Mouse (Mus musculus) heart, postnatal 0 days (tissue): Measurements from ENCODE around the gene Olfr358. TPM values are rescaled to one million over a fixed set of nuclear protein-coding genes. Genes with fewer than 3 reads are reported as not detected.

Experiments used
- ATAC-seq: fragments of 200-750 bp; cut with Nextera tagmentation; 2 replicates; pipeline ENCODE4 v1.8.0; 2017; ENCODE audit warnings: low read depth, moderate number of reproducible peaks, moderate library complexity; ENCODE audit not compliant: insufficient read depth
- DNase-seq: peaks from one replicate; pipeline ENCODE4 v3.0.0-alpha.2; 2016; ENCODE audit warnings: low spot score
- H3K27ac ChIP-seq: fragments of 300-500 bp; sonication (generic); 2 replicates; pipeline ENCODE4 v1.5.1; 2014; ENCODE audit warnings: low read depth, mild to moderate bottlenecking
- H3K27me3 ChIP-seq: fragments of 300-500 bp; sonication (generic); 2 replicates; pipeline ENCODE4 v1.6.1; 2014; ENCODE audit warnings: low read length, mixed read lengths; ENCODE audit not compliant: control insufficient read depth, insufficient read depth
- H3K36me3 ChIP-seq: fragments of 300-500 bp; sonication (generic); replicated peaks from 2 replicates; pipeline ENCODE4 v1.6.1; 2014; ENCODE audit warnings: low read length, mixed read lengths; ENCODE audit not compliant: control insufficient read depth, insufficient read depth
- H3K4me1 ChIP-seq: fragments of 300-500 bp; sonication (generic); 2 replicates; pipeline ENCODE4 v1.6.1; 2014; ENCODE audit warnings: antibody characterized with exemption; ENCODE audit not compliant: control insufficient read depth, insufficient read depth
- H3K4me2 ChIP-seq: fragments of 300-500 bp; sonication (generic); 2 replicates; pipeline ENCODE4 v1.6.1; 2014; ENCODE audit warnings: low read depth, mild to moderate bottlenecking, low read length, moderate library complexity
- H3K4me3 ChIP-seq: fragments of 300-500 bp; sonication (generic); 2 replicates; pipeline ENCODE4 v1.5.1; 2014; ENCODE audit warnings: low read depth, low read length
- H3K9ac ChIP-seq: fragments of 300-500 bp; sonication (generic); replicated peaks from 2 replicates; pipeline ENCODE4 v1.6.1; 2014; ENCODE audit warnings: low read depth, low read length, mixed read lengths
- H3K9me3 ChIP-seq: fragments of 300-500 bp; sonication (generic); replicated peaks from 2 replicates; pipeline ENCODE4 v1.6.1; 2016; ENCODE audit warnings: low read length; ENCODE audit not compliant: control insufficient read depth
- CTCF ChIP-seq: IDR thresholded peaks from 2 replicates; pipeline ENCODE4 v1.5.1; 2016; ENCODE audit warnings: antibody characterized with exemption, control low read depth, low read depth
- EP300 ChIP-seq: IDR thresholded peaks from 2 replicates; pipeline ENCODE4 v1.6.1; 2016; ENCODE audit warnings: antibody characterized with exemption, low read depth
- WGBS: fragments of 180-500 bp; shearing (Covaris S2); extraction: QIAGEN DNeasy Blood & Tissue Kit; methylation state at CpG from one replicate; pipeline ENCODE4 v1.1.7; 2014; 5-methylcytosine and 5-hydroxymethylcytosine counted together
- polyA plus RNA-seq: library from polyadenylated mRNA; unstranded; fragments of >200 nt; fragmentation: Nextera tagmentation; extraction: Ambion mirVana; gene quantifications from 2 replicates; pipeline ENCODE4 v1.2.1, GENCODE M21; 2015
- total RNA-seq: library from RNA; depleted of rRNA; stranded (reverse); fragments of >200 nt; gene quantifications from 2 replicates; pipeline ENCODE4 v1.2.3, GENCODE M21; 2014; ENCODE audit warnings: low replicate concordance; rRNA removed

Olfr358 gene
- not detected in 2 replicates for total RNA-seq
- polyA plus RNA-seq = not detected in 2 replicates

DNA sequence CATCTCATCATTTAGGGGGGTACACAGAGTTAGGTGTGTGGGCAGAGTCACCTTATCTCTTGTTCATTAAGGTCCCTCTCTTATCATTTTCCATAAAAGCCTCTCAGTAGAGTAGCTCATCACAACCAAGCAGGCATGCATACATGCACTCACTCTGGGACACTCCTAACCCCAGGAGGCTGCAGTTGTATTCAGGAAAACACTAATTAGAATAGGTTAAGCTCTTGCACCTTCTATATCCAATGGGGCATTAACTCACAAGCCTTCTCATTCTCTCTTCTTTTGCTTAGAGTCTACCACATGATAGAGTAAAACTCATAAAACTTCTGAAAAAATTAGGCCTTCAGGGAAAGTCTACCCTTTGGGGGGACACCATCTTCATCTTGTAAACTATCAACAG is at the start of gene Olfr358:
TSS of gene Olfr358 (minus strand) at position 101 of the 400 bp plus-strand sequence.
- ATAC-seq = no peak
- Histone ChIP-seq H3K9me3 (no peaks in the 10 kb centered on the region), H3K27ac (no peak within 1 kb of the TSS), H3K27me3 (no peaks in the 10 kb centered on the region), H3K4me3 (no peak within 1 kb of the TSS), H3K4me1 (no peaks in the 10 kb centered on the region), H3K4me2 (no peak within 1 kb of the TSS), H3K36me3 (no peaks in the 10 kb centered on the region), H3K9ac (no peak within 1 kb of the TSS)
- DNase-seq = no peak
- TF ChIP-seq CTCF = no peak
- TF ChIP-seq EP300 = no peak

DNA sequence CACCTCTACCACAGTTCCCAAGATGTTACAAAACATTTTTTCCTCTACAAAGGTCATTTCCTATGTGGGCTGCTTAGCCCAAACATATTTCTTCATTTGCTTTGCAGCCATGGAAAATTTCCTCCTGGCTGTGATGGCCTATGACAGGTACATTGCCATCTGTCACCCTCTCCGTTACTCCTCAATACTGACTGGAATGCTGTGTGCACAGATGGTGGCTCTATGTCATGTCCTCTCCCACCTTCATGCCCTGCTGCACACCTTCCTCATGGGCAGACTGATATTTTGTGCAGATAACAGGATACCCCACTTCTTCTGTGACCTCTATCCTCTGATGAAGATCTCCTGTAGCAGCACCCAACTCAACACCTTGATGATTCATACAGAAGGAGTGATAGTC is 12.1 kb downstream of the Olfr358 start:
- WGBS = 57% methylated on average over 1 of the region's 1 CpGs
- TF ChIP-seq EP300 (no peak), CTCF (no peak)
- Histone ChIP-seq H3K36me3 (no peaks in the 10 kb centered on the region), H3K27me3 (no peaks in the 10 kb centered on the region), H3K4me2 (no peak overlapping the region), H3K27ac (no peak overlapping the region), H3K4me3 (no peak overlapping the region), H3K9ac (no peak overlapping the region), H3K4me1 (no peaks in the 10 kb centered on the region), H3K9me3 (peaks cover 4% of the 10 kb centered on the region; the same call in 1 of the 2 replicates)
- ATAC-seq (no peak), DNase-seq (no peak)

GRCm38 (mm10) chr2:36993527-36993926 is 15.6 kb downstream of the Olfr358 start, which contains the start of gene Olfr357:
Olfr357 (plus strand) TSS chr2:36993827.
- Histone ChIP-seq H3K27ac (no peak within 1 kb of the TSS), H3K27me3 (no peaks in the 10 kb centered on the region), H3K4me3 (no peak within 1 kb of the TSS), H3K4me2 (no peak within 1 kb of the TSS), H3K4me1 (no peaks in the 10 kb centered on the region), H3K9ac (no peak within 1 kb of the TSS), H3K9me3 (peaks cover 3% of the 10 kb centered on the region; the same call in 1 of the 2 replicates), H3K36me3 (no peaks in the 10 kb centered on the region)
- WGBS = 45% methylated on average over 1 of the region's 1 CpGs
- ATAC-seq (no peak), DNase-seq (no peak)
- TF ChIP-seq CTCF (no peak), EP300 (no peak)

Other genes starting within 250 kb of the Olfr358 start
- not detected in 2 replicates for gene Olfr348, start 225.1 kb downstream of the Olfr358 start, total RNA-seq
- gene Olfr348, start 225.1 kb downstream of the Olfr358 start, polyA plus RNA-seq = not detected in 2 replicates
- not detected in 2 replicates for gene Olfr50, start 218.8 kb downstream of the Olfr358 start, total RNA-seq
- not detected in 2 replicates for gene Olfr50, start 218.8 kb downstream of the Olfr358 start, polyA plus RNA-seq
- not detected in 2 replicates for gene Olfr3, start 192.3 kb downstream of the Olfr358 start, total RNA-seq
- gene Olfr3, start 192.3 kb downstream of the Olfr358 start, polyA plus RNA-seq = not detected in 2 replicates
- not detected in 2 replicates for gene Olfr350, start 163.0 kb downstream of the Olfr358 start, total RNA-seq
- gene Olfr350, start 163.0 kb downstream of the Olfr358 start, polyA plus RNA-seq = not detected in 2 replicates
- gene Olfr351, start 146.7 kb downstream of the Olfr358 start, total RNA-seq = not detected in 2 replicates
- gene Olfr351, start 146.7 kb downstream of the Olfr358 start, polyA plus RNA-seq = not detected in 2 replicates
- not detected in 2 replicates for gene Olfr352, start 140.9 kb downstream of the Olfr358 start, total RNA-seq
- not detected in 2 replicates for gene Olfr352, start 140.9 kb downstream of the Olfr358 start, polyA plus RNA-seq
- not detected in 2 replicates for gene Olfr353, start 116.4 kb downstream of the Olfr358 start, total RNA-seq
- gene Olfr353, start 116.4 kb downstream of the Olfr358 start, polyA plus RNA-seq = not detected in 2 replicates
- not detected in 2 replicates for gene Olfr354, start 103.7 kb downstream of the Olfr358 start, total RNA-seq
- gene Olfr354, start 103.7 kb downstream of the Olfr358 start, polyA plus RNA-seq = not detected in 2 replicates
- gene Olfr355, start 80.4 kb downstream of the Olfr358 start, total RNA-seq = not detected in 2 replicates
- gene Olfr355, start 80.4 kb downstream of the Olfr358 start, polyA plus RNA-seq = not detected in 2 replicates
- not detected in 2 replicates for gene Olfr356, start 72.2 kb downstream of the Olfr358 start, total RNA-seq
- gene Olfr356, start 72.2 kb downstream of the Olfr358 start, polyA plus RNA-seq = not detected in 2 replicates
- gene Olfr357, start 15.5 kb downstream of the Olfr358 start, total RNA-seq = not detected in 2 replicates
- gene Olfr357, start 15.5 kb downstream of the Olfr358 start, polyA plus RNA-seq = not detected in 2 replicates
- gene Olfr360, start 56.4 kb upstream of the Olfr358 start, total RNA-seq = not detected in 2 replicates
- not detected in 2 replicates for gene Olfr360, start 56.4 kb upstream of the Olfr358 start, polyA plus RNA-seq
- gene Olfr361, start 80.0 kb upstream of the Olfr358 start, total RNA-seq = not detected in 2 replicates
- not detected in 2 replicates for gene Olfr361, start 80.0 kb upstream of the Olfr358 start, polyA plus RNA-seq
- gene Olfr362, start 108.6 kb upstream of the Olfr358 start, total RNA-seq = not detected in 2 replicates
- not detected in 2 replicates for gene Olfr362, start 108.6 kb upstream of the Olfr358 start, polyA plus RNA-seq
- gene Olfr364-ps1, start 130.0 kb upstream of the Olfr358 start, total RNA-seq = not detected in 2 replicates
- not detected in 2 replicates for gene Olfr364-ps1, start 130.0 kb upstream of the Olfr358 start, polyA plus RNA-seq
- not detected in 2 replicates for gene Olfr365, start 178.9 kb upstream of the Olfr358 start, total RNA-seq
- gene Olfr365, start 178.9 kb upstream of the Olfr358 start, polyA plus RNA-seq = not detected in 2 replicates
- gene Olfr366, start 202.2 kb upstream of the Olfr358 start, total RNA-seq = not detected in 2 replicates
- not detected in 2 replicates for gene Olfr366, start 202.2 kb upstream of the Olfr358 start, polyA plus RNA-seq